Mouse (Mus musculus): ENCODE measurements at regions not wholly inside any gene's neighbourhood (a gene's known extent, or its start where the extent isn't known, plus 50 kb on each side); places are given as distances from the start of the nearest gene placed in this dataset.

DNA sequence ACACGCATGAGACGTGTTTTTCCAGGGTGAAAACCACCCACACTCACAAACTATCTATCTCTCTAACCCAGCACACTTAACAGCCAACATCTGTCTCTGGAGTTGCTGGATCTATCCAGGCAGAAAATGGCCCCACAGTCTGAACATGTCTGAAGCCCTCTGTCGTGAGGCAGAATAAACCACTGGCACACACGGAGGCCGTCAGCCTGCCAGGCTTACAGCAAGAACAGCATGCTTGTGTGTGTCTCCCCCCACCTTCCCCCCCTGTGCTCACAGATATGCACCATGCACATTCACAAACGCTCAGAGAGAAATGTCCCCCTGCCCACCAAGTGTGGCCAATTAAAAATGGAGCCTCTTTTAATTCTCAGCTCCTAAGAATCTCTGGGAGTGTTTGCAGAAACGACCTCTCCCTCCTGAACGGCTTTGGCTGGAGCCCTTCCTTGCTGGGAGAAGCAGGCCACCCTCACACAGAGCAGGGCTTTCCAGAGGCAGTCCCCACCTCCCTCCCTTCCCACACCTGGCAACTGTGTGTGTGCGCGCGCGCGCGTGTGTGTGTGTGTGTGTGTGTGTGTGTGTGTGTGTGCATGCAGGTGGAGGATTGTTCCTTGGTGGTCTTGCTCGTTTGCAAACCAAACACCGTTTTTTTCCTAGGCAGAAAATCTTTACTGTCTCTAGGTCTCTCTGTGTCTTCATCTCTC lies 88.7 kb downstream of the Edn3 start:
- DNase-seq (ENCODE audit: extremely low spot score, low read depth, low spot score) = no peak

DNA sequence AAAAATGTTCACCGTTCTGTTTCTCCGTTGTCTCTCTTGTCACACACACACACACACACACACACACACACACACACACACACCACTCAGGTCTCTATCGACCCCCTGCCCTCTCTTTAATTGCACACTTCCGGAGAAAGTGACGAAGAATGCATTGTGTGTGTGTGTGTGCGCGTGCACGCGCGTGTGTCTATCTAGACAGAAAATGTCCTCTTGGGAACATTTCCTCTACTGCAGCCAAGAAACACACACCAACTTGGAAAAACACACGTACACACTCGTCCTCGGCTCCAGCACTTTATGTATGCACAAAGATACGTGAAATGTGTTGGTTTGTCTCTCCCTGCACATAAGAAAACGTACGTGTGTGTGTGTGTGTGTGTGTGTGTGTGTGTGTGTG lies 90.4 kb downstream of the Edn3 start:
- DNase-seq (ENCODE audit: extremely low spot score, low read depth, low spot score) = no peak

DNA sequence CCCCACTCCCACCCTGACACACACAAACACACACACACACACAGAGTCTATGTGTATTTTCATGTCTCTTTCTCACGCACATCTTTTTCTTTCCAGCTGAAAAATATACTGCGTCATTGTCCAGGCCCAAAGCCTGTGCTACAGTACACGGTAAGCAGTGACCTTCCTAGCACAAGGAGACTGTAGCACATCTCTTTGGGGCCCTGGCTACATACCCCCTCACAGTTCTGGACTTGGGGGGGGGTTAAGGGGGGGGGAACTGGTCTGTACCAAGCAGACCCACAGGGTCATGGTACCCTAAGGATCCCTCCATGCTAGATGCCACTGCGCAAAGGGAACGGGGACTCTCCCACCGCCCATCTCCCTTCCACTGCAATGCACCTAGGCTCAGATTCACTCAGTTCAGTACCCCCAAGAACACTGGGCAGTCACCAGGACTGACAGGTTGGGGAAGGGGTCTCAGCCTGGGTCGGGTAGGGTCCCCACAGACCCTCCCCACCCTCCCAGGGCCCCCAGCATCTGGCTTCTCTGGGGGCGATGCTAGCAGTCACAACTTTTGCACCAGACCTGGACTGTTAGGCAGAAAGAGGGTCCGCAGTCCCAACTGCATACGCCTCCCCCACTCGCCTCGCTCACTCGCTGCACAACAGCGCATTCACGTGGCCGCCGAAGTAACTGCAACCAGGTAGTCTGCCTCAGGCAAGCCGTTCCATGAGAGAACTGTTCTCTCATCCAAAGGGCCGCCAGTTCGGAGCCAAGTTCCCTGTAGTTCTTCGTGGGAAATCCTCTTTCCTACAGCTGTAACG lies 91.3 kb downstream of the Edn3 start:
- DNase-seq (ENCODE audit: extremely low spot score, low read depth, low spot score) = no peak

DNA sequence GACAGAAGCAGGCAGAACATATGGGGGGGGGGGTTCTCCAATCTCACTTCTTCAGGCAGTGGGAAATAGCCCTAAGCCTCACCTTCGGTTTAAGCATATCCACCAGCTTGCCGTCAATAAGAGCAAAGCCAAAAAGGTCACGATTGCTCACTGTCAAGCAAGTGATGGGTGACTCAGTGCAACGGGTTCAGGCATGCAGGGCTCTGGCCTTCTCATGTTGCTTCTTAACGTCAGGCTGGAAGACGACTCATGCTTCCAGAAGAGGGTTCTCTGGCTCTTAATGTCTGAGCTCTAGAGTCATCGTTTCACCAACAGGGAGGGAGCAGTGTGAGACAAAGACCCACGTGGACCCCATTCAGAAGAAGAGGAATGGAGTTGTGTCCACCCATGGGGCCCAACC lies 93.4 kb downstream of the Edn3 start:
- no peak for DNase-seq (ENCODE audit: extremely low spot score, low read depth, low spot score)

DNA sequence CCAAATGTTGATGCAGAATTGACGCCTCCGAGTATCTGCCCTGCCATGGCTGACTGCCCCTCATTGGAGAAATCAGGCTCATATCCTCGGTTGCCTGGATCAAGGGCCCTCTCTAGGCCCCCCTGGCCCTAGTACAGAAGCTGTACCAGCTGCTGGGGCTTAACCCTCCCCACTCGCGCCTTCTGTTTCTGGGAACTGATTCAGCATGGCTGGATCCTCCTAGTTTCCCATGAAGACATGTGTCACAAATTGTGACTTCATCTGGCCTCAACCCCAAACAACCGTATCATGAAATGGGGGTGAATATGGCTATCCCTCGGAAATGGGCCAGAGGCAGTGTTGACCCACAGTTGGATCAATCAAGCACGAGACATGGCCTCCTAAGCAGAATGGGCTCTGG lies 95.1 kb downstream of the Edn3 start:
- DNase-seq (ENCODE audit: extremely low spot score, low read depth, low spot score) = no peak

DNA sequence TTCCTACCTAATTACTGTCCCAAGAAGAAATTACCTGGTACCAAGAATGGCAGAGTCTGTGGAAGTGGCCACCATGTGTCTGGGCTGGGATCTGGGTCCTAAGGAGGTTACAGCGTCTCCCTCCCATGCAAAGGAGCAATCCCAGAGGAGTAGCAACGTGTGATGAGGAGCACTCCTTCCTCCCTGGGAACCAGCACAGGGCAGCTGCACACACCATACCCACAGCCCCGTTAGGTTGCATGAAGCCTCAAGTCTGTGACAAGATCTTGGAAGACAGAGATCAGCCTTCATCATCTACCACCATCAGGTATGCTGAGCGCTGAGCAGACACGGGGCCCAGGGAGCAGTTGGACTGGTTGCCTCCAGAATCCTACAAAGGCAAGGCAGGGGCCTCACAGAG lies 95.7 kb downstream of the Edn3 start:
- no peak for DNase-seq (ENCODE audit: extremely low spot score, low read depth, low spot score)

DNA sequence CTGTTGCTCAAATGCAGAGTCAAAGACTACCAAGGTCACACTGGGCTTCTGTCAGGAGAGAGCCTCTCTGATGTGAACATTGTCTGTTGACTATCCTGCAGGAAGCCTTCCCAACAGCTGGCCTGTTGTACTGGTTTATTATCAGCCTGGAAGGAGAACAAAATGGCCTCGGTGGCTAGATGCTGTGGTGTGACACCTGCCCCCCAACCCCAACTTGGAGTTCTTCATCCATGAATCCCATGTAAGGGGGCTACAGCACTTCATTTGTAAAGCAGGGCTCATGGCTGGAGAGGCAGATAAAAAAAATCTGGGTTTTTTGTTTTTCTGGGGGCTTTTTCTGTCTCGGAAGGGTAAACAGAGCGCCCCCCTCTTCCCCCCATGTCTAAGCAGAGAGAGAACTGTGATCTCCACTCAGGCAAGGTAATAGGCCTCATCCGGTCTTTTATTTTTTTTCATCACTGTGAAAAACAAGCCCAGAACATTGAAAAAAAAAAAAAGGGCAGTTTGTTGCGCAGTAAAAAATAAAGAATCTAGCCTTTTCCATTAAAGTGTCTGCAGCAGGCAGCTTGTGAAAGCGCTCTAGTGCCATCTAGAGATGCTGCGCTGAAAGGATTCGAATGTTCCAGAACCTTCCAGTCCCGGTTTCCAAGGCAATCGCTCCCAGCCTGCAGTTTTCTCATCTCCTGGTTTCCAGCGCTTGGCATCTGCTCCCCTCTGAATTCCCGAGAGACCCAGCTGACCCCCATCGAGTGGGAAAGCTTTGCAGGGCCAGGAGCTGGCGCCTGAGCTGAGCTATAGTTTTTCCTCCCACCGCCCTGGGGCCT lies 97.8 kb downstream of the Edn3 start:
- peak; percentile 85 for DNase-seq (ENCODE audit: extremely low spot score, low read depth, low spot score)

DNA sequence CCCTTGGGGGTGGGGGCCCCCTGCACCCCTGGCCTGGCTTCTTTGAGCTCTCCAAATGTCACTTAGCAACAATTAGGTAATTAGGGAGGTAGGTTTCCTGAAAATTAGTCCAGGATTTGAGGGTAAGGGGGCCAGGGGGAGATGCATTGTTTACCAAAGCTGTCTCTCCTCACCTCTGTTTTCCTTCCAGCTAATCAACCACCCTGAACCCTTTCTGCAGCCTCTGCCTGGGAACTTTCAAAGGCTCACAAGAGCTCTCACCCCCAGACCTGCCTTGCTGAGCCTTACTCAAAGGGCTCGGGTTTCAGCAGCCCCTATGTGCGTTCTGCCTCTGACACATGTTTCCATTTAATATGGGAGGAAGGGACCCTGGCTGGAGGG lies 98.4 kb downstream of the Edn3 start:
- DNase-seq (ENCODE audit: extremely low spot score, low read depth, low spot score) = peak; percentile 82

DNA sequence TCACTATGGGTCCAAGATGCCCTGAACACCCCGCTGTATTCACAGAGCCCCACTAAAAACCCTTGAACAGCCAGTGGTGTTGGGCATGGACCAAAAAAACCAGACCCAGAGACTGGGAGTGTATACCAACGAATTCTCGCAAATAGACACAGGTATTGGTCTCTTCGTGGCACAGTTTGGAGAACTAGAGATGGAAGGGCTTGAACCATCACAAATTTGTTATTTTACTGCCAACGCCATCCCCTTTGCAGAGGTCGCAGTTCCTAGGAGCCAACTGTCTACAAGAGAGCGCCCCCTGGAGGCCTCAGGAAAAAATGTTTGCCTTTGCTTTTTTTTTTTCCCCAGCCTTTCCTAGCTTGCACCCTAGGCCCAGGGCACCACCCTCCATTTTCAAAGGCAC lies 99.1 kb downstream of the Edn3 start:
- DNase-seq (ENCODE audit: extremely low spot score, low read depth, low spot score) = no peak

DNA sequence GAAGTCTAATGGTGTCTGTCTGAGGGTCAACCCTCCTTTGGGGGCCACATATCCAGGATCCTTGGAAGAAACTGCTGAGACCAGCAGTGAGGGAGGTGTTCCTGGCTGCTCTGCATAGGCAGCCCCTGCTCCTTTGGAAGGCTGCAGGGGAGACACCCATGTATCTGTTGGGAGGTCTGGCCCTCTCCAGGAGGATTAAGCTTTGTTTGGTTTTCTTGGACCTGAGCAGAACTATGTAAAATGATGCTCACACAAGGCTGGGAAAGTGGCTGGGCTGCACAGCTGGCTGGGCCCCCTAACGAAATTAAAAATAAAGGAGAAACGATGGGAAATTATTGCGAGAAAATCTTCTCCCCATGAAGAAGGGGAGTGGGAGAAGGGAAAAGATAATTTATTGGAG lies 104.2 kb downstream of the Edn3 start:
- no peak for DNase-seq (ENCODE audit: extremely low spot score, low read depth, low spot score)

DNA sequence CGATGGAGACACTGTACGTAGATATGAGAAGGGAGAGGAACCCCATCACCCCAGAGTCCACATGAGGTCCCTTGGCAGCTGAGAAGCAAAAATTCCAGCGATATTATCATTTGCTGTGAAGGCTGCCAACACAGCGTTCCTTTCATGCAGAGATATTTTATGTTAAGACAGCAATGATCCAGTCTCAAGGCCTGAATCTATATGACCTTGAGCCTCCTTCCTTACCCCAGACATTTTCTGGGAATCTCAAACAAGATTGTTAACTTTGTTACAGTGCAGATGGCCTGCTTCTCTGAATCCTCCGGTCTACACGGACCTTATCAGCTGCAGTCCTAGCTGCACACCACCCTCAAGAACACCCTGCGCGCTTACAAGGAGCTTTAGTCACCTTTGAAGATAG lies 106.1 kb downstream of the Edn3 start:
- DNase-seq (ENCODE audit: extremely low spot score, low read depth, low spot score) = no peak

DNA sequence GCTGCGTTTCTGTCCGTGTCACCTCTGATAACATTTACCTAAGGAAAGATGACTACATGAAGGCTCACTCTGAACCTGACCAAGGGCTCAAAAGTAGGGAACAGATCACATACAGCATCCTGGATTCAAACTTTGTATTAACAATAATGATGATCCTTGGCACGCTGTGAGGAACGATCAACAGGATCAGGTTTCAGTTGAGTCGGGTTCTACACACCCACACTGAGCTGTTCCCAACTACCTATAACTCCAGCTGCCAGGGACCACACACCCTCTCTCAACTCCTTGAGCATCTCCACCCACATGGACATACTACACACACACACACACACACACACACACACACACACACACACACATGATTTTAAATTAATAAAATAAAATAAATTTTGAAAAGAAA lies 107.0 kb downstream of the Edn3 start:
- DNase-seq (ENCODE audit: extremely low spot score, low read depth, low spot score) = no peak

DNA sequence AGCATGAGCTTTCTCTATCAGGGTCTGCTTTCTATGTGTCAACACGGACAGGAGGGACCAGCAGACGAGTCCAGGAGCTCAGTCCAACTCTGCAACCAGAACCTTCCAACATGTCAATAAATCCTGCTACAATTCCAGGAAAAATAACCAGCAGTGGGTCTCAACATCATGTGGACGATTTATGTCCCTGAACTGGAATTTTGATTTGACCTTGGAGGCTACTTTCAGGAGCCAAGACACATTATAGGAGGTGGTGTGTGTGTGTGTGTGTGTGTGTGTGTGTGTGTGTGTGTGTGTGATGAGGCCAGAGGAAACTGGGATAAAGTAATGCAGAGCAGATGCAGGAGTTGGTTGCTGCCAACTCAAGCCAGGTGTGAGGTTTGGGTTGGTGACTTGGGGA lies 107.8 kb downstream of the Edn3 start:
- no peak for DNase-seq (ENCODE audit: extremely low spot score, low read depth, low spot score)

DNA sequence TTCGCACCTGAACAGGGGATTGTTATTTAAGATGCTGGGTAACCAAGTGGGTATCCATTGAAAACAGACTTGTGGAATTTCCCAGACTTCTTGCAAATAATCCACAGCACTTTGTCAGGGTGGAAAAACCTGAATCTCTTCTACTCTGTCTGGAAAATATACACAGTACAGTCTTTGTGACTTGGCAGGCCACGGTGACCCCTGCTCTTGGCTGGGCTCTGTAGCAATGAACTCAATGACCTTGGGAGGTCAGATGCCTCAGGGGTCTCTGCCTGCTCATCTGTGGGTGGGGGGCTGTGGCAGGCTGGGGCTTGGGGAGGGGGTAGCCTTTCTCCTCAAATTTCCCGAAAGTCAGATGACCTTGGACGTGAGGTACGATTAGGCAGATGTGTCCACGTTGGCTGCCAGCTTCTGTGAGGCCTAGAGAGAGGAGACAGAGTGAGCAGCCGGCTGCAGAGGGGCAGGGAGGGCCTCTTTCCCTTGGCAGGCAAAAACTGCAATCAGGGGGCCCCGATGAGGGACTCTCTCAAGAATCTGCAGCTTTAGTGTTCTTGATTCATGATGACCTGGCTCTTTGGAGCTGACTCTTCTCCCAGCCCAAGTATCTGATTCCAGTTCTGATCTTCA lies 108.4 kb downstream of the Edn3 start:
- no peak for DNase-seq (ENCODE audit: extremely low spot score, low read depth, low spot score)

DNA sequence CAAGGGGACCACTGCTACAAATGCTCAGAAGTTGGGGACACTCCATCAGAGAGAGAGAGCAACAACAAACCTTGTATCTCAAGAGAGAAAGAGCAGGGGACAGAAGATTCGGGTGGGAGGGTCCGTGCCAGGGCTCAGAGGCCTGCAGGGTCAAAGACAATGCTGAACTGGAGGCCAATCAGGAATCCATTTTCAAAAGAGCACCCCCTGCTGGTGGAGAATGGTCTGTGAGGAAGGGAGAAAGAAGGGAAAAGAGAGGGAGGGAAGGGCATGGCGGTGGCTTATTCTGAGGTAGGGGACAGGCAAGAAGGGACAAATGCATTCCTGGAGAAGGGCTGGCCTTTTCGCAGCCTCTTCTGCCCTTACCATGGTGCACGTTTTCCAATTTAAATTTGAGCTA lies 109.9 kb downstream of the Edn3 start:
- DNase-seq (ENCODE audit: extremely low spot score, low read depth, low spot score) = no peak

DNA sequence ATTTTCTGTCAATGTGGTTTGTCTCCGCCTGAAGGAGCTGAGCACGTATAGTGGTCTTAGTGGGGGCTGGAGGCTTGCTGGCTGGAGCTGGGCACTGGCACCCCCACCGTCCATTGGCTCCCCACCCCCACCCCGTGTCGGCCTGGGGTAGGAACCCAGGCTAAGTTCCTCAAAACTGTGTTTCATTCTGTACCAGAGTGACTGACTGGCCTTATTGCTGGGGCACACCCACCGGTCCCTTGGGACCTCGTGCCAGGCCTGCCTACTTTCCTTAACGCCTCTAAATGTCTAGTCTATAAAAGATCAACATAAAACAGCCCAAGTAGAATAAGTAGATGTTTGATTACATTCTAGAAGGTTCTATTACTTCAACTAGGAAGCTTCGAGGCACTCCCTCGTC lies 110.8 kb downstream of the Edn3 start:
- DNase-seq (ENCODE audit: extremely low spot score, low read depth, low spot score) = no peak

DNA sequence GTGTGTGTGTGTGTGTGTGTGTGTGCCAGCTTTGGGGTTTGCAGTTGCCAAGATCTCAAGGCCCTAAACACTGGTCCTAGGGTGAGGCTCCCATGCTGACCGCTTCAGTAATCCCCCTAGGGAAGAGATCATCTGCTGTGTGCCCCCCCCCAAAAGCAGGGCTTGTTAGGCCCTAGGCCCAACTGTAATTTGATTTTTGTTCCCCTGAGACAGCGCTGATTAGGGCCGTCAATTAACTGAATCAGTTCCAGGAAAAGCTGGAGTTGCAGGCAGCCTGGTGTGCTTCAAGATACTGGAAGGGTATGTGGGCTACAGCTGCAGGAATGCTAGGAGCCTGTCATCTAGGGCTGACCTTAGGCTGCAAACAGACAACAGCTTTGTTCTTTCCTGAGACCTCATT lies 111.4 kb downstream of the Edn3 start:
- DNase-seq (ENCODE audit: extremely low spot score, low read depth, low spot score) = no peak

DNA sequence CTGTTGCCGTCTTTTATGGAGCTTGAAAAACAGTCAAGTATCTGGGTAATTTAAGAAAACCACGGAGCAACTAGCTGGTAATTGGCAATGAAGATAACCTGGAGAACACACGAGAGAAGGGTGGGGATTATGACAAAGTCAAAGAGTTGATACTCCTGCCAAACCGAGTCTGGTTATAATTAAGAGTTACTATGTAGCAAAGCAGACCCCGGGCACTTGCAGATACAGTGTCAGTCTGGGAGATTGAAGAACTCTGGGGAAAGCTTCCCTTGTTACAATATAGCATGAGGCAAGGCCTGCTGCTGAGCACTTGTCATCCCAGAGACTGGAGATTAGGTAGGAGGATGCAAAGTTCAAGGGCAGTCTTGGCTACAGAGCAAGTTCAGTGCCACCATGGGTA lies 116.5 kb downstream of the Edn3 start:
- no peak for DNase-seq (ENCODE audit: extremely low spot score, low read depth, low spot score)

DNA sequence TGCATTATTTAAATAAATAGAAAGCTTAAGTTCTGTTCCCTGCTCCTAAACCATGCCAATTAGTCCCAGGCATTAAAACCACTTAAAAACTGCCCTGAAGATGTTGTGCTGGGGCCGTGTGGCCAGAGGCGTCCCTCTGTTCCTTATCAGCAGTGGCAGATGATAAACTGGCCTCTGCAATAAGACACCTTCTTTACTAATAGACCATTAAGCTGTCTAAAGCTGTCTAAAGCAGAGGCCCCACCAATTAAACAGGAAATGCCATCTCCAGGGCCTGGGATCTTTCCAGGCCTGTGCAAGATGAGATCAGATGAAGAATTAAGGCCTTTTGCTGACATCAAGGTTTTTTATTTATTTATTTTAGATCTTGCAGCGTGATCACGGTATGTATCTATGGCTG lies 118.6 kb downstream of the Edn3 start:
- DNase-seq (ENCODE audit: extremely low spot score, low read depth, low spot score) = no peak

DNA sequence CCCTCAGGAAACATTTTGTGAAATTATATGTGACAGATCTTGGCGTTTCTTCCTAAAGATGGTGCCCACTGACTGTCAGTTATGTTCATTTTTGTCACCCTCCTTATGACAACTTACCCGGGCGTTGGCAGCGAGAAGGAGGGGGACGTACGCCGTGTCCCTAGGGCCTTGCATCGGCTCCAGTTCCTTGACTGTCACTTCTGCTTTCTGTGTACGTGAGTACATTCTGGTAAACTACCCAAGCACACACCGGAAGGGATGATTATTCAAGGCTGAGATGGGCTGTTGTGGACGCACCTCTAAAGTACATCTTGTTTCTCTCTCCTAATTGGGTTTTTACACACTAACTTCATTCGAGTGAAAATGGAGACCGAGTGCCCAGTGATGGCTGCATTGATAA lies 120.2 kb downstream of the Edn3 start:
- no peak for DNase-seq (ENCODE audit: extremely low spot score, low read depth, low spot score)
